Mouse (Mus musculus): ENCODE measurements around the gene Cars. TPM values are rescaled to one million over a fixed set of nuclear protein-coding genes. Genes with fewer than 3 reads are reported as not detected.

Gene Cars
- 22.1 and 24.7 TPM in 2 replicates for polyA plus RNA-seq (2021; fragmentation: Nextera tagmentation)
- long read RNA-seq, experiment 1, transcript Cars-202 (22 exons, 2,462 nt) = major isoform, 20 of 52 reads
- long read RNA-seq, experiment 1, transcript Cars-201 (23 exons, 3,222 nt) = minor isoform, 10 of 52 reads
- long read RNA-seq, experiment 1, partial matches to known transcripts = 19 of 52 reads
- long read RNA-seq, experiment 1, other reads (novel, unspliced or antisense) = 3 of 52 reads
- long read RNA-seq, experiment 2, transcript Cars-202 (22 exons, 2,462 nt) = major isoform, 90 of 220 reads
- long read RNA-seq, experiment 2, transcript Cars-201 (23 exons, 3,222 nt) = minor isoform, 58 of 220 reads
- long read RNA-seq, experiment 2, partial matches to known transcripts = 43 of 220 reads
- long read RNA-seq, experiment 2, other reads (novel, unspliced or antisense) = 26 of 220 reads

DNA sequence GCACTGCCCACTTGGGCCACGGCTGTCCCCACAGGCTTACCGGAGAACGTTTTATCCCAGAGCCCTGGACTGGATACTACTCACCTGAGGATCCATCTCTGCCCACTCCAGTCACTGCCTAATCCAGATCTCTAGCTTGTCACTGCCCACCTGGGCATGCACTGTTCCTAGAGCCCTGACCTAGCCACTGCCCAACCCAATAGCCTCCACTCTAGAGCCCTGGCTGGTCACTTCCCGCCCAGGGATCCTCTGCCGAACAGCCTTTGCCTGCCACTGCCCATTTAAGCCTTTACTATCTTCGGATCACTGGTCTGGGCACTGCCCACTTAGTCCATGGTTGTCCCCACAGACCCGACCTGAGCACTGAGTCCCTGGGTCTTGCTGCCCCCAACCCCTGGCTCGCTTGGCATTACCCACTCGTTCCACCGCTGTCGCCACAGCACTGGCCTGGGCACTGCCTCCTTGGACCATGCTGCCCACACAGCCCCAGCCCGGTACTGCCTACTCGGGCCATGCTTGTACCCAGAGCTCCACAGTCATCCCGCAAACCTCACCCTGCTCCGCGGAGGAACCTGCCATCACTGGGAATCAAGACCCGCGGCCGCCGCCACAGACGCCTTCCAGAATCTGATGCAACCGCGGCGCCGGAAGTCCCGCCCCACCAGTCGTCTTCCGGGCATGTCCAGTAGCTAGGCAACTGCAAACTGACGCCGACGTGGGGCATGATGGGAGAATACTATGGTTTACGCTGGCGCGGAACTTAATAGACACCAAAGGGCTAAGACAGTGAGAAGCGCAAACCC, at the start of gene Cars:
Gene Cars (minus strand): TSS at position 663 of the 803 bp plus-strand sequence.

DNA sequence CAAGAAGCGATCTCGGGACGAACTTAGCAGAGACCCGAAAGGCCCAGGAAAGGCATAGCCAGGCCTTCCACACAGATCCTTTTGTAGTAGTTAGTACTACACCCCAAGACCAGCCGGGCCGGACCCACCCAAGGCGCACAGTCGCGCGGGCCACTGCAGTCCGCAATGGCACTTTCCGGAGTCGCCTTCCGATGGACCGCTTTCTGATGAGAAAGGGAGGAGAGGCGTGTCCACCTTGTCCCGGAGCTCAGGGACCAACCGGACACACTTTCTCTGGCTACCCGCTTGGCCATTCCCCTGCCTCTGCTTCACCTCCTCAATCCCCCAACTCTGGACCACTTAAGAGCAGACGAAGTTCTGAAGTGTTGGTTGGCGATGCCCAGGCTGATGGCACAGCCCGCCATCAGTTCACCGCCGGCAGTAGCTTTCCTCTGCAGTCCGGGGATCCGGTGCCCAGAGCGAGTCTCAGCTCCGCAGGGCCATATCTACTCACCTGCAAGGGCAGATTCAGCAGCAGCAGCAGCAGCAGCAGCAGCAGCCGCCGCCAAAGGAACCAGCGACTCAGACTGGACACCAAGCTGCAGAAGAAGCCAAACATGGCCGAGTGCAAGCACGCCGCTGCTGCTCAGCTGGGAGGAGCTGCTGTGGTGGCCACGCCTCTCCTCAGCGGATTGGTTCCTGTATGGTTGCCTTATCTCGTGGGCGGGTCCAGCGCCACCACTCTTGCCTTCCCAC, 49.3 kb upstream of the Cars start, which contains the start of gene Tnfrsf22:
Gene Tnfrsf22 (minus strand): TSS at position 628 of the 735 bp plus-strand sequence.

DNA sequence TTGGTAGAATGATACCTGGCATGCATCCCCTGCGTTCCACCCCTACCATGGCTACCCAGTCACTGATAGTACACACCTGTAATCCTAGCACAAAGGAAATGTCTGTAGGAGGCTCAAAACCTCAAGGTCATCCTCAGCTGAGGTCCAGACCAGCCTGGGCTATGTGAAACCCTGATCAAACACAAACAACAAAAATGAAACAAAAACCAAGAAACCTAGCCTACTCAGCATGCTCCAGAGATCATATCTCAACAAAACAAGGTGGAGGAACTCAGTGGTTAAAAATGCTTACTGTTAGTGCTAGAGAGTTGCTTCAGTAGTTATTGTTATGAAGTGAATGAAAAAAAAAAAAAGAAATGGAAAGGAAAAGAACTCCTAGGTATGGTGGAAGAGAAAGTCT, 28.6 kb upstream of the Cars start, which contains the start of gene Tnfrsf26:
Gene Tnfrsf26 (minus strand): TSS at position 183 of the 400 bp plus-strand sequence.

DNA sequence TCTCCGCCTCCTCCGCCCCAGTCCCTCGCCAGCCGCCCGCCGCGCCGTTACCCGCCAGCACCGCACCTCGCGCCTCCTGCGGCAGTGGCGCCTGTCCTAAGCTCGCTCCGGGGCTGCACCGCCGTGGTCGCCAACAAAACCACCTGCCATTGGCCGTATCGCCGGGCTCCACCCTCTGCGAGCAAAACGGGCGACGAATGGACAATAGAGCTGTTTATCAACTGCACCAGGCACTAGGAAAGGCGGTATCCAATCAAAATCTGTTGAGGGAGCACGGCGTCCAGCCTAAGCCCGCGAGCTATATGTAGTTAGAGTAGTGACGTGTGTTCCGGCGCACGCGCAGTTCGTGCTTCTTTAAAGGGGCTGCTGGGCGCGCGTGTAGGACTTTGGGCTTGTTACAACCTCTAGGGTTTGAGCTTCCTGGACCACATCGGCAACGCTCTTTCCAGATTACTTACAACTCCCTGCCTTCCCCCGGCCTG, 50.9 kb downstream of the Cars start, which contains the start of gene Nap1l4:
Gene Nap1l4 (minus strand): TSS at position 131 of the 482 bp plus-strand sequence.

Small RNA genes lying within 50 kb of the gene (microRNA-seq; reads per million reads assigned to microRNA genes)
- not detected for gene Mir7064

Other genes with a start within 250 kb of the Cars start
- gene Cdkn1c, start 139.0 kb downstream of the Cars start, polyA plus RNA-seq (2021; fragmentation: Nextera tagmentation) = 5.5 and 11.0 TPM in 2 replicates
- 1.4 and 1.8 TPM in 2 replicates for gene Slc22a18, start 126.4 kb downstream of the Cars start, polyA plus RNA-seq (2021; fragmentation: Nextera tagmentation)
- not detected in 2 replicates for gene Phlda2, start 96.9 kb downstream of the Cars start, polyA plus RNA-seq (2021; fragmentation: Nextera tagmentation)
- gene Nap1l4, start 51.0 kb downstream of the Cars start, polyA plus RNA-seq (2021; fragmentation: Nextera tagmentation) = 80.5 and 93.6 TPM in 2 replicates
- 0.09 TPM in 1 of 2 replicates, not detected in the other for gene Tnfrsf26, start 28.6 kb upstream of the Cars start, polyA plus RNA-seq (2021; fragmentation: Nextera tagmentation)
- 0.80 and 2.5 TPM in 2 replicates for gene Tnfrsf22, start 49.6 kb upstream of the Cars start, polyA plus RNA-seq (2021; fragmentation: Nextera tagmentation)
- 0.06 and 0.19 TPM in 2 replicates for gene Tnfrsf23, start 85.8 kb upstream of the Cars start, polyA plus RNA-seq (2021; fragmentation: Nextera tagmentation)
- gene Osbpl5, start 156.9 kb upstream of the Cars start, polyA plus RNA-seq (2021; fragmentation: Nextera tagmentation) = 4.5 and 6.3 TPM in 2 replicates
- not detected in 2 replicates for gene Mrgprg, start 166.9 kb upstream of the Cars start, polyA plus RNA-seq (2021; fragmentation: Nextera tagmentation)
- gene Mrgpre, start 184.4 kb upstream of the Cars start, polyA plus RNA-seq (2021; fragmentation: Nextera tagmentation) = 5.0 and 6.1 TPM in 2 replicates
- 1.2 and 1.7 TPM in 2 replicates for gene Nadsyn1, start 222.8 kb upstream of the Cars start, polyA plus RNA-seq (2021; fragmentation: Nextera tagmentation)
- 14.5 and 15.6 TPM in 2 replicates for gene Dhcr7, start 223.1 kb upstream of the Cars start, polyA plus RNA-seq (2021; fragmentation: Nextera tagmentation)

Measured in layer of hippocampus, adult 6 months (tissue).